Comparison of ENCODE assay signal across 11 mouse cellular contexts in the genomic region with DNA sequence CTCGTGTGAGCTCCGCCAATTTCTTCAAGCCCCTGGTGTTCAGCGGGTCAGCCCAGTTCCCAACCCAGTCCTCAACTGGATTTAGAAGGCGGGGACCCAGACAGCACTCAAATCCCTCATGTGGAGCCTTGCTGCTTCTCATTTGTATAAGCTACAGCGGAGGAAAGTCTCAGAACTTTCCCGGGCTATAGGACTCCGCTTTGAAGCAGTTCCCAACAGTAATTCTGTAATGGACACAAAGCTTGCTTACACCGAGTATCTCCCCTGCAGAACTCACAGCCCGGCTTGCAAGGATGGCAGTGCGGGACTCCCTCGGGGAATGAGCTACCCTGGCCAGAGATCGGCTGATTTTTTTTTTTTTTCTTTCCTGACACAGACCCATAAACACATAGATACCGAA. TPM values are rescaled to one million over a fixed set of nuclear protein-coding genes. Genes with fewer than 3 reads are reported as not detected.
DNase-seq lines count a peak whose midpoint lies in the region; ATAC-seq and TF ChIP-seq lines count a peak whose summit lies in the region.
"Had no signal": no experiment of that assay in that cellular context is flagged by ENCODE, and none has a peak within 500 bp of the region (broad histone marks: within the 10 kb centered on the region; RNA-seq: fewer than 3 reads in every experiment).

No protein-coding gene starts in this region.

- no peak overlapping the region for H3K9ac ChIP-seq in hindbrain, embryonic 11.5 days (ENCODE audit: low read depth, low read length)
- H3K9ac ChIP-seq in midbrain, embryonic 13.5 days (replicated peaks) = 0 out of 2 replicates have a peak overlapping the region, but pooled peaks have one; percentile 32
- H3K9ac ChIP-seq: liver, embryonic 14.5 days had no signal

- no peak for TF ChIP-seq CTCF in cerebellum, adult 2 months (IDR thresholded peaks at IDR 0.05; ENCODE audit: borderline replicate concordance, insufficient read depth, low read depth, low read length)

- peak; percentile 69 for ATAC-seq in hindbrain, embryonic 11.5 days (ENCODE audit: low FRiP score)
- peak; percentile 73 for ATAC-seq in midbrain, embryonic 13.5 days

- no peaks in the 10 kb centered on the region for H3K36me3 ChIP-seq in embryonic facial prominence, embryonic 10.5 days (replicated peaks)
- no peaks in the 10 kb centered on the region for H3K36me3 ChIP-seq in hindbrain, embryonic 11.5 days (ENCODE audit: control insufficient read depth, insufficient read depth, low read length)
- H3K36me3 ChIP-seq in midbrain, embryonic 13.5 days = no peaks in the 10 kb centered on the region

- DNase-seq in embryo, embryonic 10 days (ENCODE audit: low spot score) = peak; percentile 22
- DNase-seq in embryo, embryonic 9.5 days (ENCODE audit: extremely low spot score) = no peak
- peak; percentile 25 for DNase-seq in embryonic facial prominence, embryonic 10.5 days (ENCODE audit: low spot score)
- no peak for DNase-seq in hindbrain, embryonic 11.5 days (ENCODE audit: low spot score)
- DNase-seq in cerebellum, adult 2 months = no peak
- DNase-seq in spleen, postnatal 10 days (ENCODE audit: low spot score in 2 of 2) = no peak
- no peak for DNase-seq in thymus, postnatal 4 days
- DNase-seq: kidney, adult 11 months had no signal

- H3K4me1 ChIP-seq in embryonic facial prominence, embryonic 10.5 days = peaks cover 10% of the 10 kb centered on the region
- peaks cover 5% of the 10 kb centered on the region; the same call in 1 of the 2 replicates for H3K4me1 ChIP-seq in hindbrain, embryonic 11.5 days (replicated peaks; ENCODE audit: control insufficient read depth, insufficient read depth, low read length)
- peaks cover 26% of the 10 kb centered on the region for H3K4me1 ChIP-seq in midbrain, embryonic 13.5 days (replicated peaks)
- H3K4me1 ChIP-seq in cerebellum, adult 2 months (ENCODE audit: control insufficient read depth, insufficient read depth, low read length) = no peaks in the 10 kb centered on the region
- H3K4me1 ChIP-seq: megakaryocyte, embryonic 14.5 days had no signal

- no peak for TF ChIP-seq POLR2A in cerebellum, adult 2 months (IDR thresholded peaks at IDR 0.05; ENCODE audit: borderline replicate concordance, insufficient read depth, low read length)

- peak overlapping the region; percentile 70 for H3K27ac ChIP-seq in embryonic facial prominence, embryonic 10.5 days (replicated peaks)
- no peak overlapping the region; the same call in 1 of the 2 replicates for H3K27ac ChIP-seq in hindbrain, embryonic 11.5 days (ENCODE audit: low read depth, low read length)
- H3K27ac ChIP-seq in midbrain, embryonic 13.5 days = peak overlapping the region; percentile 69
- no peak overlapping the region for H3K27ac ChIP-seq in cerebellum, adult 2 months (ENCODE audit: insufficient read depth, low read length)
- H3K27ac ChIP-seq: liver, embryonic 14.5 days had no signal

- H3K4me3 ChIP-seq in embryonic facial prominence, embryonic 10.5 days = no peak overlapping the region
- H3K4me3 ChIP-seq in hindbrain, embryonic 11.5 days (ENCODE audit: low read depth, low read length) = no peak overlapping the region
- peak overlapping the region; percentile 3; the same call in 1 of the 2 replicates for H3K4me3 ChIP-seq in midbrain, embryonic 13.5 days (replicated peaks)
- H3K4me3 ChIP-seq in cerebellum, adult 2 months (replicated peaks; ENCODE audit: insufficient read depth, low read depth, low read length) = no peak overlapping the region
- H3K4me3 ChIP-seq: megakaryocyte, embryonic 14.5 days had no signal

- H3K4me2 ChIP-seq in hindbrain, embryonic 11.5 days (replicated peaks; ENCODE audit: low read depth, low read length) = no peak overlapping the region; the same call in 1 of the 2 replicates
- H3K4me2 ChIP-seq in midbrain, embryonic 13.5 days (replicated peaks) = peak overlapping the region; percentile 41

- peaks cover 66% of the 10 kb centered on the region for H3K27me3 ChIP-seq in embryonic facial prominence, embryonic 10.5 days (replicated peaks; ENCODE audit: low read depth, poor library complexity, severe bottlenecking)
- H3K27me3 ChIP-seq in hindbrain, embryonic 11.5 days (ENCODE audit: control insufficient read depth, insufficient read depth, low read length) = peaks cover 59% of the 10 kb centered on the region
- peaks cover 83% of the 10 kb centered on the region for H3K27me3 ChIP-seq in midbrain, embryonic 13.5 days
- no peaks in the 10 kb centered on the region; the same call in 1 of the 2 replicates for H3K27me3 ChIP-seq in cerebellum, adult 2 months (ENCODE audit: control insufficient read depth, insufficient read depth, low read length)

- peaks cover 12% of the 10 kb centered on the region; the same call in 1 of the 2 replicates for H3K9me3 ChIP-seq in embryonic facial prominence, embryonic 10.5 days
- H3K9me3 ChIP-seq in hindbrain, embryonic 11.5 days (ENCODE audit: control insufficient read depth, low read length) = no peaks in the 10 kb centered on the region
- peaks cover 9% of the 10 kb centered on the region; the same call in 1 of the 2 replicates for H3K9me3 ChIP-seq in midbrain, embryonic 13.5 days

- 6% methylated on average over 13 of the region's 13 CpGs for WGBS in embryonic facial prominence, embryonic 10.5 days
- WGBS in hindbrain, embryonic 11.5 days = 9% methylated on average over 13 of the region's 13 CpGs
- under 1% methylated on average over 13 of the region's 13 CpGs for WGBS in midbrain, embryonic 13.5 days
- 3% methylated on average over 13 of the region's 13 CpGs for WGBS in cerebellum, adult 2 months

RNA-seq across cellular contexts. Expression of a gene that starts 45.1 kb away (rescaled TPM):
- 0.15 TPM in 1 of 2 replicates, not detected in the other for polyA plus RNA-seq in embryonic facial prominence, embryonic 10.5 days (2016; fragmentation: Nextera tagmentation; extraction: Ambion mirVana)
- 0.17 and 0.25 TPM in 2 replicates for polyA plus RNA-seq in hindbrain, embryonic 11.5 days (2014; fragmentation: Nextera tagmentation; extraction: Ambion mirVana)
- 0.42 and 1.6 TPM in 2 replicates for polyA plus RNA-seq in midbrain, embryonic 13.5 days (2015; fragmentation: Nextera tagmentation; extraction: Ambion mirVana)
- polyA plus RNA-seq in cerebellum, adult 2 months (2012; rRNA removed) = 1.4 and 2.1 TPM in 2 replicates
- polyA plus RNA-seq: liver, embryonic 14.5 days had no signal

Comparison
In these comparisons a context has a peak if more than half of its experiments do, and no peak if none do; other contexts are left out.
1. DNase-seq: peak in embryo, embryonic 10 days (single experiment) and embryonic facial prominence, embryonic 10.5 days (single experiment); none in embryo, embryonic 9.5 days (single experiment), hindbrain, embryonic 11.5 days (single experiment), cerebellum, adult 2 months (0 of 2), spleen, postnatal 10 days (0 of 2) and thymus, postnatal 4 days (single experiment).
2. H3K27ac ChIP-seq: peak in embryonic facial prominence, embryonic 10.5 days (single experiment) and midbrain, embryonic 13.5 days (single experiment); none in hindbrain, embryonic 11.5 days (single experiment) and cerebellum, adult 2 months (single experiment).